Mouse (Mus musculus) CH12.LX (cell line): ENCODE measurements at regions not wholly inside any gene's neighbourhood (a gene's known extent, or its start where the extent isn't known, plus 50 kb on each side); places are given as distances from the start of the nearest gene placed in this dataset.

Source experiments
- DNase-seq: peaks from one replicate; pipeline ENCODE4 v3.0.0-alpha.2; 2013; ENCODE audit errors: extremely low read depth
- H3K27ac ChIP-seq: 2 replicates; pipeline ENCODE4 v1.5.1; 2012; ENCODE audit warnings: low read depth, mild to moderate bottlenecking, control low read depth, moderate library complexity; ENCODE audit not compliant: insufficient read depth
- H3K27me3 ChIP-seq: replicated peaks from 2 replicates; pipeline ENCODE3; 2012; ENCODE audit warnings: inconsistent platforms
- H3K36me3 ChIP-seq, 2 experiments: replicated peaks in 1 of 2; 2 replicates each; pipeline versions ENCODE3 to v1.6.1; 2012; ENCODE audit warnings: inconsistent platforms in 1 of 2, low read length in 1 of 2, mild to moderate bottlenecking in 1 of 2, mixed read lengths in 1 of 2, moderate library complexity in 1 of 2; ENCODE audit not compliant: control insufficient read depth in 1 of 2, insufficient read depth in 1 of 2
- H3K4me1 ChIP-seq, 2 experiments: 2 replicates each; pipeline ENCODE4 v1.6.1; 2012; ENCODE audit warnings: inconsistent platforms in 1 of 2, moderate library complexity in 1 of 2; ENCODE audit not compliant: insufficient read depth in 2 of 2, control insufficient read depth in 1 of 2
- H3K4me2 ChIP-seq: 2 replicates; pipeline ENCODE4 v1.6.1; 2012; ENCODE audit warnings: low read depth, mild to moderate bottlenecking, control low read depth; ENCODE audit not compliant: poor library complexity, insufficient read depth, severe bottlenecking
- H3K4me3 ChIP-seq, 3 experiments: fragments of 150-350 bp in 1 of 3; sonication (generic) in 1 of 3; replicated peaks in 1 of 3; 2 replicates each; pipeline versions ENCODE3 to v1.5.1; 2011 to 2012; ENCODE audit warnings: low read depth in 2 of 3, low read length in 2 of 3, mild to moderate bottlenecking in 2 of 3, moderate library complexity in 2 of 3, control low read depth in 1 of 3, improper control_type of control experiment in 1 of 3, inconsistent platforms in 1 of 3, mixed read lengths in 1 of 3; ENCODE audit not compliant: poor library complexity in 1 of 3
- H3K79me2 ChIP-seq: replicated peaks from 2 replicates; pipeline ENCODE4 v1.6.1; 2012; ENCODE audit warnings: mild to moderate bottlenecking, moderate library complexity; ENCODE audit not compliant: control insufficient read depth, poor library complexity, insufficient read depth, severe bottlenecking; ENCODE audit errors: extremely low read depth
- H3K9ac ChIP-seq: 2 replicates; pipeline ENCODE4 v1.6.1; 2012; ENCODE audit warnings: low read depth, mild to moderate bottlenecking, control low read depth, moderate library complexity; ENCODE audit not compliant: insufficient read depth
- H3K9me3 ChIP-seq: replicated peaks from 2 replicates; pipeline ENCODE3; 2012; ENCODE audit warnings: low read length, inconsistent platforms, mixed read lengths
- CTCF ChIP-seq, 2 experiments: IDR thresholded peaks in 1 of 2; conservative IDR thresholded peaks in 1 of 2; 2 replicates each; pipeline ENCODE4 v1.5.1; 2011 to 2012; ENCODE audit warnings: low read depth in 2 of 2, low read length in 2 of 2, improper control_type of control experiment in 1 of 2, inconsistent platforms in 1 of 2, mild to moderate bottlenecking in 1 of 2, moderate library complexity in 1 of 2
- ETS1 ChIP-seq: conservative IDR thresholded peaks from 2 replicates; pipeline ENCODE4 v1.6.1; 2012; ENCODE audit warnings: low read depth, mild to moderate bottlenecking, inconsistent platforms, low read length, improper control_type of control experiment, moderate library complexity
- MAZ ChIP-seq: IDR thresholded peaks from 2 replicates; pipeline ENCODE4 v1.6.1; 2012; ENCODE audit warnings: low read depth, mild to moderate bottlenecking, inconsistent platforms, low read length, improper control_type of control experiment, moderate library complexity
- NRF1 ChIP-seq: IDR thresholded peaks from 2 replicates; pipeline ENCODE4 v1.6.1; 2014; ENCODE audit warnings: low read depth, mild to moderate bottlenecking, inconsistent platforms, low read length, improper control_type of control experiment, moderate library complexity
- POLR2AphosphoS2 ChIP-seq: IDR thresholded peaks from 2 replicates; pipeline ENCODE4 v1.6.1; 2011; ENCODE audit warnings: low read depth, low read length, improper control_type of control experiment
- SMC3 ChIP-seq: IDR thresholded peaks from 2 replicates; pipeline ENCODE4 v1.6.1; 2011; ENCODE audit warnings: low read depth, low read length, improper control_type of control experiment
- UBTF ChIP-seq: IDR thresholded peaks from 2 replicates; pipeline ENCODE4 v1.6.1; 2012; ENCODE audit warnings: low read depth, mild to moderate bottlenecking, inconsistent platforms, low read length, improper control_type of control experiment, moderate library complexity
- USF1 ChIP-seq: IDR thresholded peaks from 2 replicates; pipeline ENCODE4 v1.6.1; 2014; ENCODE audit warnings: low read depth, mild to moderate bottlenecking, inconsistent platforms, low read length, improper control_type of control experiment
- ZMIZ1 ChIP-seq: IDR thresholded peaks from 2 replicates; pipeline ENCODE4 v1.6.1; 2012; ENCODE audit warnings: low read depth, mild to moderate bottlenecking, inconsistent platforms, low read length, improper control_type of control experiment
- ZNF384 ChIP-seq: IDR thresholded peaks from 2 replicates; pipeline ENCODE4 v1.6.1; 2012; ENCODE audit warnings: low read depth, low read length, improper control_type of control experiment, inconsistent platforms
- dilution Hi-C: fragments of 300-500 bp; cut with MboI; formaldehyde crosslinking; loops from 2 replicates; pipeline ENCODE4 v1.14.3; 2020; ENCODE audit warnings: low sequenced_read_pairs; ENCODE audit not compliant: extremely low pct_unique_long_range_greater_than_20kb, extremely low pct_ligation_motif_present
- in situ Hi-C: fragments of 300-500 bp; cut with MboI; formaldehyde crosslinking; loops from 3 replicates; pipeline ENCODE4 v1.14.3; 2019; ENCODE audit warnings: low sequenced_read_pairs, low pct_ligation_motif_present, low pct_unique_long_range_greater_than_20kb, mixed read lengths

- no peak overlapping the region for H3K27ac ChIP-seq
- no peaks in the 10 kb centered on the region for H3K79me2 ChIP-seq
- peaks cover 6% of the 10 kb centered on the region for H3K9me3 ChIP-seq
- in situ Hi-C loops, result no loop called here
- H3K9ac ChIP-seq, result no peak overlapping the region
- no peak overlapping the region for H3K4me2 ChIP-seq
- dilution Hi-C loops, result no loop called here
- peaks cover 0 to 4% of the 10 kb centered on the region in 2 experiments; a peak in 1 of 4 replicates for H3K4me1 ChIP-seq
- no peaks in the 10 kb centered on the region for H3K36me3 ChIP-seq
- no peak for DNase-seq
- no peak for TF ChIP-seq NRF1
- no peak for TF ChIP-seq CTCF (conservative IDR thresholded peaks at IDR 0.05 in 1 of 2, IDR thresholded peaks at IDR 0.05 in 1 of 2; ENCODE audit: low read depth in 2 of 2, low read length in 2 of 2)
- no peak for TF ChIP-seq ZNF384
- TF ChIP-seq POLR2AphosphoS2, result no peak
- TF ChIP-seq ETS1, result no peak
- TF ChIP-seq UBTF, result no peak
- TF ChIP-seq SMC3, result no peak
- no peak for TF ChIP-seq ZMIZ1
- no peak for TF ChIP-seq USF1
- no peak for TF ChIP-seq MAZ
- peaks cover 16% of the 10 kb centered on the region for H3K27me3 ChIP-seq
- no peak overlapping the region for H3K4me3 ChIP-seq
Observed at GRCm38 (mm10) chr13:58467097-58467642, 64.0 kb upstream of the Hnrnpk start.

DNA sequence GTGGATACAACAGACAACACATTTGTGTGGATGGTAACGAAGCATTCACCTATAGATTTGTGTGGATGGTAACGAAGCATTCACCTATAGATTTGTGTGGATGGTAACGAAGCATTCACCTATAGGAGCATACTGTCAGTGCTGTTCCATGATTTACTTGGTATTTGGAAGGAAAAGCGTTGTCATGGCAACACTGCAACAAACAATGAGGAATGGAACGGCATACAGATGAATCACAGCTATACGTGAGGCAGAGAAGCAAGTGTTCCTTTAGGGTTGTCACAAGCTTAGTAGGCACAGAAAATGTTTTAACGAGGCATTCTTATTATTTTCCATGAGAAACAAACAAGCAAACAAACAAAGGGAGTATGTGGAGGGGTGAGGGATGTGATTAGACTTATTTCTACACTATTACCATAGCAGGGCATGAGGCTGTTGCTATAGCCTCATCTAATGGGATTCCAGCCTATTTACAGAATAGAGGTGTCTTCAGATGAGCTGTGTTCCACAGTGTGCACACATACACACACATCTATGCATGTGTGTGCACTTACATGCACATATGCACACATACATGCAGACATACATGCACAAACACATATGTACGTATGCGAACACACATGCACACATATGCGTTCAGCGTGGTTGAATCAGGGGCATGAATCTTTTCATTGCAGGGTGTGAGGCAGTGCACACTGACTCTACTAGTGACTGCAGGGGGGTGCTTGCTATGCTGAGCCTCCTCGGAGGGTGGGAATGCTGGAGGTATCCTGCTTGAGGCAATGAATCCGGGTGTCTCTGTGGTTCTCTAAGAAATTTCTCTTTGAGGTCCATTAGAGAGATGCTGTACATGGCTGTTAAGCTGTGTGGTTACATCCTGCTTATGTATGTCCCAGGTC lies 62.3 kb upstream of the Hnrnpk start:
- dilution Hi-C loops, result no loop called here
- H3K4me1 ChIP-seq, result no peaks in the 10 kb centered on the region
- TF ChIP-seq ZNF384, result no peak
- TF ChIP-seq, all 38 proteins: peak for 0
- in situ Hi-C loops, result no loop called here
- no peak overlapping the region for H3K4me3 ChIP-seq
- H3K36me3 ChIP-seq, result no peaks in the 10 kb centered on the region
- no peaks in the 10 kb centered on the region for H3K79me2 ChIP-seq
- H3K9ac ChIP-seq, result no peak overlapping the region
- H3K9me3 ChIP-seq, result peaks cover 6% of the 10 kb centered on the region
- H3K27ac ChIP-seq, result no peak overlapping the region
- peaks cover 23% of the 10 kb centered on the region for H3K27me3 ChIP-seq
- no peak for DNase-seq
- no peak overlapping the region for H3K4me2 ChIP-seq
